Mouse (Mus musculus) gastrocnemius, adult 2 months (tissue): ENCODE measurements at regions not wholly inside any gene's neighbourhood (a gene's known extent, or its start where the extent isn't known, plus 50 kb on each side); places are given as distances from the start of the nearest gene placed in this dataset.

Experiments
- DNase-seq: peaks from one replicate; pipeline ENCODE4 v3.0.0; 2022
- H3K27ac ChIP-seq: fragments of 200-600 bp; 2 replicates; pipeline ENCODE4 v1.8.1; 2022; ENCODE audit warnings: mild to moderate bottlenecking
- H3K4me3 ChIP-seq: fragments of 200-600 bp; 2 replicates; pipeline ENCODE4 v1.8.1; 2022; ENCODE audit warnings: mild to moderate bottlenecking, moderate library complexity
- CTCF ChIP-seq: fragments of 200-600 bp; IDR thresholded peaks from 2 replicates; pipeline ENCODE4 v1.8.1; 2022; ENCODE audit warnings: antibody characterized with exemption, mild to moderate bottlenecking, moderate library complexity
- intact Hi-C: fragments of 180-260 bp; cut with DNase I; formaldehyde crosslinking; loops from one replicate; pipeline ENCODE4 v1.15.1; 2025

DNA sequence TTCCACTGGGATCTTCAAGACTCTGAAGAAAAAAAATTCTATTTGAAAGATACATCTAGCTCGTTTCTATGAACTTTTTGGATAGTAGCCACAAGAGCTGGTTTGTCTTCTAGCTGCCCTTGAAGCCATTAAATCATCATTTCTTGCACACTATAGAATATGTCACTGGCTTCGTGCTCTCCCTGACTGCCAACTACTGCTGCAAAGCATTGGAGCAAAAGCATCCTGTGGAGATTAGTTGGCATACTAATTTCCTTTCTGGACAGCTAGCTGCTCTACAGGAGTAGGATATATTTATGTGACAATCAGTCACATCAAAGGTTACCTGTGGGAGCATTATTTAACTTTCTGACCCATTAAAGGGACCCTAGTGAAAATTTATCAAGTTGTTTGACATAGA is 243.1 kb downstream of the Pdgfc start:
- H3K4me3 ChIP-seq: no peak overlapping the region
- no peak for DNase-seq
- intact Hi-C loops: no loop called here
- no peak overlapping the region for H3K27ac ChIP-seq
- no peak for TF ChIP-seq CTCF

- H3K4me3 ChIP-seq: no peak overlapping the region
- no peak for DNase-seq
- no peak for TF ChIP-seq CTCF
- no peak overlapping the region for H3K27ac ChIP-seq
- intact Hi-C loops: no loop called here
Measured at GRCm38 (mm10) chr3:81289762-81290161, 253.5 kb downstream of the Pdgfc start.

- intact Hi-C loops: no loop called here
- TF ChIP-seq CTCF: no peak
- H3K4me3 ChIP-seq: no peak overlapping the region
- no peak overlapping the region for H3K27ac ChIP-seq
- DNase-seq: no peak
Measured at GRCm38 (mm10) chr3:81292404-81292803, 256.2 kb downstream of the Pdgfc start.

GRCm38 (mm10) chr3:81293186-81293819 is 257.1 kb downstream of the Pdgfc start:
- DNase-seq: no peak
- no peak for TF ChIP-seq CTCF
- H3K4me3 ChIP-seq: no peak overlapping the region
- intact Hi-C loops: no loop called here
- H3K27ac ChIP-seq: no peak overlapping the region

GRCm38 (mm10) chr3:81304017-81304791 is 268.0 kb downstream of the Pdgfc start:
- intact Hi-C loops: no loop called here
- no peak overlapping the region for H3K27ac ChIP-seq
- H3K4me3 ChIP-seq: no peak overlapping the region
- no peak for DNase-seq
- TF ChIP-seq CTCF: no peak

DNA sequence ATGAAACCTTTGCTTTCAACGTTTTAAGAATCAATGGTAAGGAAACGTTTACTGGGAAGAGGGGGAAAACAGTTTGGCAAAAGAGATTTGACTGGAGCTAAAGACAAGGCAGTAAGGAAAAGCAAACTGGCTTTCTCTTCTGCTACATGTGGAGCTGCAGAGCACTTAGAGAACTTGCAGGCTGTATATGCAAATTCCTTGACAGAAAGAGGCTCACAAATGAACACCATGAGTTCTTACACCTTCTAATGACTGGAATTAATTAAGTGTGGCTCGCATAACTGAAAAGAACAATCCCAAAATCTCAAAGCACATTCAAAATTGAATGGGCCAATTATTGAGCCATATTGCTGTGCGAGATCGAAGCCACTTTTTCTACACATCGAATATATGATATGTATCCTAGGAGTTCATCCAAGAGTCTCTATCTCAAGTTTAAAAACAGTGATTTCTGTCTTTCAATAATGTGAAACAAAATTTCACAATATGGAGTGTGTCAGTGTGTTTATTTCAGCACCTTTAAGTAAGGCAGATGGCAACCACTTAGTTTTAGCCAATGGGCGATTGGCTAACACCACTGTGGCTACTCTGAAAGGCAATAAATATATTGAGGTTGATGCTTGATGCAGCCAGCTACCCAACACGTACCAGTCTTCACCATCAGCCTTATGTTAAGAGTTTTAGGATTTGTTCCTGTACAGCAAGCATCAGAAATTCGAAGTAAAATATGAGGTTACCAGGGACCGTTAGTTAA is 269.4 kb downstream of the Pdgfc start:
- Histone ChIP-seq H3K27ac (no peak overlapping the region), H3K4me3 (no peak overlapping the region)
- DNase-seq: no peak
- no peak for TF ChIP-seq CTCF
- intact Hi-C loops: no loop called here

GRCm38 (mm10) chr3:81326866-81327265 is 290.6 kb downstream of the Pdgfc start:
- H3K27ac ChIP-seq: no peak overlapping the region
- TF ChIP-seq CTCF: no peak
- no peak overlapping the region for H3K4me3 ChIP-seq
- DNase-seq: no peak
- intact Hi-C loops: no loop called here

DNA sequence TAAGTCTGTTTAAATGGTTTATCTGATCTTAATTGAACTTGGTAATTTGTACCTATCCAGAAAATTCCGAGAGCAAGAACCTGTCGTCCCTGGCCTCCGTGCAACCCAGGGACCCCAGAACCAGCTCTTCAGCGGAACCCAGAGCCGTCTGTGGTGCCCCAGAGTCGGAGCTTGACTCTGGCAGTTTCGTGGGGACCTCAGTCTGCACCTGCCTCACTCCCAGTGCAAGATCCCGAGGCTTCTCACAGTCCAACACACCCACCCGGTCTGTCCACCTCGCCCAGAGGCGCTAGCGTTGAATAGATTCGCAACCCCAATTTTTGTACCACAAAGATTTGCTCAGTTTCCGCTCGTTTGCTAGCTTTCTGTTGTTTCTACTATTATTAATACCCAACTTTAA is 315.5 kb downstream of the Pdgfc start:
- no peak for TF ChIP-seq CTCF
- no peak for DNase-seq

GRCm38 (mm10) chr3:81367918-81368317 is 331.7 kb downstream of the Pdgfc start:
- no peak for DNase-seq
- no peak overlapping the region for H3K4me3 ChIP-seq
- no peak for TF ChIP-seq CTCF
- H3K27ac ChIP-seq: no peak overlapping the region
- intact Hi-C loops: no loop called here

More for the DNA sequence above, 315.5 kb downstream of the Pdgfc start:
- Histone ChIP-seq H3K4me3 (no peak overlapping the region), H3K27ac (no peak overlapping the region)
- intact Hi-C loops: no loop called here

DNA sequence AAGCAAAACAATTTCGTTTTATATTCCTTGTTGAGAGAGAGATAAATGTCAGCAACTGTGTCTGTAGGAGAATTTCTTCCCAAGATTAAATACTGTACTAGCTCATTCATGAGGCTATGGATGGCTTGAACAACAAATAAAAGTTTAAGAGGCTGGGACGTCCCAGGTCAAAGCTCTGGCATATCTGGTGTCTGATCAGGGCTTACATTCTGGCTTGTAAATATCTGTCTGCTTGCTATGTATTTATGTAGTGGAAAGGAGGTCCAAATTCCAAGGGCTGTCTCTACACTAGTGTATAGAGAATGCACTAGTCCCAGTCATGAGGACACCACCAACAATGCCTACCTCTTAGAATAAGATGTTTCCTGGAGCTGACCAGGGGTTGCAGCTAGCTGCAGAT is 332.4 kb downstream of the Pdgfc start:
- no peak for TF ChIP-seq CTCF
- H3K27ac ChIP-seq: no peak overlapping the region
- H3K4me3 ChIP-seq: no peak overlapping the region
- intact Hi-C loops: no loop called here
- no peak for DNase-seq

GRCm38 (mm10) chr3:81369742-81370141 is 333.5 kb downstream of the Pdgfc start:
- DNase-seq: no peak
- Histone ChIP-seq H3K4me3 (no peak overlapping the region), H3K27ac (no peak overlapping the region)
- intact Hi-C loops: no loop called here
- TF ChIP-seq CTCF: no peak

- TF ChIP-seq CTCF: no peak
- DNase-seq: no peak
- Histone ChIP-seq H3K4me3 (no peak overlapping the region), H3K27ac (no peak overlapping the region)
- intact Hi-C loops: no loop called here
Measured at GRCm38 (mm10) chr3:81375990-81376389, 339.8 kb downstream of the Pdgfc start.

GRCm38 (mm10) chr3:81377466-81377865 is 341.2 kb downstream of the Pdgfc start:
- TF ChIP-seq CTCF: no peak
- H3K4me3 ChIP-seq: no peak overlapping the region
- intact Hi-C loops: no loop called here
- no peak for DNase-seq
- H3K27ac ChIP-seq: no peak overlapping the region

- intact Hi-C loops: no loop called here
Measured at GRCm38 (mm10) chr3:81379362-81379761, 343.1 kb downstream of the Pdgfc start.

More at GRCm38 (mm10) chr3:81379362-81379761, 343.1 kb downstream of the Pdgfc start:
- H3K27ac ChIP-seq: no peak overlapping the region
- DNase-seq: no peak
- TF ChIP-seq CTCF: no peak
- H3K4me3 ChIP-seq: no peak overlapping the region
